Mouse (Mus musculus) ovary, postnatal 14 days (tissue): ENCODE measurements around the gene Tmem38b.

Experiments used
- DNase-seq: peaks from one replicate; pipeline ENCODE4 v3.0.0; 2022; ENCODE audit warnings: low spot score

Tmem38b gene

GRCm38 (mm10) chr4:53884351-53885245, 58.8 kb downstream of the Tmem38b start:
- DNase-seq, result peak; percentile 35

GRCm38 (mm10) chr4:53886342-53887088, 60.7 kb downstream of the Tmem38b start:
- no peak for DNase-seq

- DNase-seq, result no peak
Measured at GRCm38 (mm10) chr4:53895335-53895734, 69.5 kb downstream of the Tmem38b start.

- no peak for DNase-seq
Measured at GRCm38 (mm10) chr4:53896150-53896833, 70.4 kb downstream of the Tmem38b start.

- DNase-seq, result no peak
Measured at GRCm38 (mm10) chr4:53900386-53900971, 74.6 kb downstream of the Tmem38b start.

- no peak for DNase-seq
Measured at GRCm38 (mm10) chr4:53904335-53904734, 78.5 kb downstream of the Tmem38b start.

- no peak for DNase-seq
Measured at GRCm38 (mm10) chr4:53905537-53905936, 79.7 kb downstream of the Tmem38b start.

- no peak for DNase-seq
Measured at GRCm38 (mm10) chr4:53907071-53907470, 81.2 kb downstream of the Tmem38b start.
